Mouse (Mus musculus) gastrocnemius, postnatal 36 days (tissue): Measurements from ENCODE around the gene Myl7. TPM values are rescaled to one million over a fixed set of nuclear protein-coding genes. Genes with fewer than 3 reads are reported as not detected.

Source experiments
- DNase-seq, 2 experiments: peaks; one replicate each; pipeline ENCODE4 v3.0.0; 2022
- intact Hi-C: fragments of 180-260 bp; cut with DNase I; formaldehyde crosslinking; loops from one replicate; pipeline ENCODE4 v1.15.1; 2025
- total RNA-seq, 2 experiments: library from RNA; stranded (reverse); gene quantifications; 2 replicates each; pipeline ENCODE4 v1.2.3; 2021

Gene Myl7
- total RNA-seq, 2 experiments from 2014 or later = not detected

GRCm38 (mm10) chr11:5872707-5873106 lies 25.9 kb downstream of the Myl7 start:
- intact Hi-C loops = no loop called here
- DNase-seq = no peak

DNA sequence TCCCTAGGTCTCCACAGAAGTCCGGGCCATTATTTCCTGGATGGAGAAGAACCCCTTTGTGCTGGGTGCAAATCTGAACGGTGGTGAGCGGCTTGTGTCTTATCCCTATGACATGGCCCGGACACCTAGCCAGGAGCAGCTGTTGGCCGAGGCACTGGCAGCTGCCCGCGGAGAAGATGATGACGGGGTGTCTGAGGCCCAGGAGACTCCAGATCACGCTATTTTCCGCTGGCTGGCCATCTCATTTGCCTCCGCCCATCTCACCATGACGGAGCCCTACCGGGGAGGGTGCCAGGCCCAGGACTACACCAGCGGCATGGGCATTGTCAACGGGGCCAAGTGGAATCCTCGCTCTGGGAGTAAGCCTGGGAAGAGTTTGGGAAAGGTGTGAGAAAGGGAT lies 28.5 kb downstream of the Myl7 start:
- intact Hi-C loops = no loop called here
- DNase-seq = peak in 1 of 2 experiments; percentile 43

- intact Hi-C loops = no loop called here
Measured at GRCm38 (mm10) chr11:5869331-5869730, 29.3 kb downstream of the Myl7 start.

DNA sequence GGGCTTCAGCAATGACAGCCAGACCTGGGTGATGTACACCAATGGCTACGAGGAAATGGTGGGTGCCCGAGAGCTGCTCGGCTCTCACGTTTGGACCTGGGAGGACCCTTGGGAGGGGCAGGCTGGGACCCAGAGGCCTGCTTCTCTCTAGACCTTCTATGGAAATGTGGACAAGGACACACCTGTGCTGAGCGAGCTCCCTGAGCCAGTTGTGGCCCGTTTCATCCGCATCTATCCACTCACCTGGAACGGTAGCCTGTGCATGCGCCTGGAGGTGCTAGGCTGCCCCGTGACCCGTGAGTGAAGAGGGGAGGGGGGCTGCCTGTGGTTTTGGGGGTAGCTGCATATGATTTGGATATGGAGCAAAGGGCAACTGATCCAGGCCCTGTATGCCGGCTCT lies 30.3 kb downstream of the Myl7 start:
- intact Hi-C loops = no loop called here

More at GRCm38 (mm10) chr11:5869331-5869730, 29.3 kb downstream of the Myl7 start:
- no peak for DNase-seq

DNA sequence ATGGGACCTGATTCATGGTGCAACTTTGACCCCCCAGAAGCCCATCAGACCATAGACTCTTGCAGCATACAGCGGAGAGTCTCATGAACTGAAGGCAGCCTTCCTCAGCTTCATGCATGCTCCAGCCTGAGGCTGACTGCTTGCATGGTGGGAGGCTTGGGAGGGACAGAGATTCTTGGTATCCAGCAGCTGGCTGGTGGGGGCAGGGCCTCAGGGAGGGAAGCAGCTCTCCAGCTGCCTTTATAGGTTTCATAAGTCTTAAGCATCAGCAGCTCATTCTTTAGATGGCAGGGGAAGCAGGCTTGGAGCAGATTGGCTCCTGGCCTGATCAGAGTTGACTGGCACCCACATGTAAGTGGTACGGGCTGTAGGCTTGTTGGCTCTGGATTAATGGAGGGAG lies 31.4 kb downstream of the Myl7 start:
- intact Hi-C loops = no loop called here
- DNase-seq = no peak

More for the DNA sequence above, 30.3 kb downstream of the Myl7 start:
- DNase-seq = no peak

DNA sequence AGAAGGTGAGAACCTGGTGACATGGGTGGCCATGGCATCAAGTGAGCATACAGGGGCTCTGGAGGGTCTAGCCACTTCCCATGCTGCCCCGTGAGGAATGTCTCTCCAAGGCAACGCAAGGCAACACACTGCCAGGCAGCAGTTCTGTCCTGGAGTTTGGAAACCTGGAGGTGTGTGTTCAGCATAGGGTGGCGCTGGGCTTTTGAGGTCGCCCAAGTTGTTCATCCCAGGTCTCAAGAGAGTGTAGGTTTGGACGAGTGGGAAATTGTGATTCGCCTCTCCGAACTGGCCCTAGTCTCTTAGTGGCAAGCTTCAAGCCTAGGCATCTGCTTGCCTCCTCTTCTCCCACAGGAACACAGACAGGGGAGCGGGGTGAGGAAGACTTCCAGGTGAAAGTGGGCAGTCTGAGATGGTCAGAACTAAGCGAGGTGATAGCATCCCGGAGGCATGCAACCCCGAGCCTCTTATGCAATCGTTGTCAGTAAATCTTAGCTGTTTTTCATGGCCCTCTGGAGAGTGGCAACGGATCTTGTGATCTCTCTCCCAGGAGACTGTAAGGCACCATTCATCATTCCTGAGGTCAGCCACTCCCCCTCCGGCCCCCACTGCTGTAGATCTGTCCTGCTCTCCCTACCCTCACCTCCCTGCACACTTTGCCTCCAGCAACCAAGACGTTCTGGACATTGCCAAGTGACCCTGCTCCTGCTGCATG lies 36.0 kb downstream of the Myl7 start:
- DNase-seq = peak in 1 of 2 experiments; percentile 37

GRCm38 (mm10) chr11:5861678-5862393 lies 36.7 kb downstream of the Myl7 start, which contains the start of gene Aebp1:
Aebp1 (plus strand) TSS chr11:5861947.
- intact Hi-C loops = no loop called here
- peak in 1 of 2 experiments; percentile 65 for DNase-seq

More for the DNA sequence above, 36.0 kb downstream of the Myl7 start:
- intact Hi-C loops = no loop called here

- intact Hi-C loops = no loop called here
- DNase-seq = no peak
Measured at GRCm38 (mm10) chr11:5860639-5861038, 37.9 kb downstream of the Myl7 start.

- intact Hi-C loops = no loop called here
- DNase-seq = no peak
Measured at GRCm38 (mm10) chr11:5859883-5860550, 38.6 kb downstream of the Myl7 start.

GRCm38 (mm10) chr11:5858723-5859122 lies 39.9 kb downstream of the Myl7 start:
- DNase-seq = no peak
- intact Hi-C loops = no loop called here

DNA sequence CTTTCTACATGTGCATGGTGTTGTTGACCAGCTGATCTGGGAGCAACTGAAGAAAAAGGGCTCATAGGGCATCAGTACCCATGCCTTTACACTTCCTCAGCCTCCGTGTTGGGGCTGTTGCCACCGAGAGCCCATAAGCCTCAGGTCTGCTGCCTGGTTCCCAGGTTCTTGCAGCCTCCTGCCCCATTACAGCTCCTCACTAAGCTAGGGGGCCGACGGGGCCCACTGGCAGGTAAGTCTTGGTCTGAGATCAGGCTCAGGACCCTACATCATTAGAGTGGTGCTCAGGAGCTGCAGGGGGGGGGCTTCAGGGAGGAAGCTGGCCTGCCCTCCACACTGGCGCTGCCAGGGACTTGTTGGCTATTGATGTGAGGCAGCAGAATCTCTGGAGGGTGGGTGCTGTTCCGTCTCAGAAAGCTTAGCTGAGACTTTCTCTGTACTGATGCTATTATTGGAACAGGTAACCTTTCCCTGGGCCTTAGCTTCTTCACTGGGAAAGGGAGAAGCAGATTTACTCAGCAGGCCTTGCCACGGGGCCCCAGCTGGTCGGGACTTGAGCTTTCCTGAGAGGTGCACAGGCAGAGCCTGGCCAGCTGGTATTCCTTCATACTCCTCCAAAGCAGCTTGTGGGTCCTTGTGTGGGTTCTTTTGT lies 42.0 kb downstream of the Myl7 start:
- intact Hi-C loops = no loop called here
- DNase-seq = no peak

DNA sequence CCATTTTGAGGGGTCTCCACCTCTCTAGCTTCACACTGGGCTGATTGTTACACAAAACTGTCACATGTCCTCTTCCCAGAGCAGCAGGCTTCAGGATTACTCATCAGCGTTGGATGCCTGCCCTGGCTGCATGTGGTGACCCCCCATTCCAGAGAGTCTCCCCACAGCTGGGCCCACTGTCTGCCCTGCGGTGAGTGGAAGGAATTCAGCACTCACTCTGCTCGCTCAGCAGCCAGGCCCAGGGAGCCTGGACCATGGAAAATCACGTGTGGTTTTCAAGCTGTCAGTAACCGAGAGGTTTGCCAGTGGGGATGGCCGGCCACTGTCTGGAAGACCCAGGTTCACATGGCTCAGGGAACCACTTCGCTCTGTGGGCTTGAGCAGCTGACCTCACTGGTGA lies 42.7 kb downstream of the Myl7 start:
- DNase-seq = peak; percentile 63 to 68
- intact Hi-C loops = no loop called here

- intact Hi-C loops = no loop called here
- DNase-seq = no peak
Measured at GRCm38 (mm10) chr11:5855481-5855880, 43.1 kb downstream of the Myl7 start.

DNA sequence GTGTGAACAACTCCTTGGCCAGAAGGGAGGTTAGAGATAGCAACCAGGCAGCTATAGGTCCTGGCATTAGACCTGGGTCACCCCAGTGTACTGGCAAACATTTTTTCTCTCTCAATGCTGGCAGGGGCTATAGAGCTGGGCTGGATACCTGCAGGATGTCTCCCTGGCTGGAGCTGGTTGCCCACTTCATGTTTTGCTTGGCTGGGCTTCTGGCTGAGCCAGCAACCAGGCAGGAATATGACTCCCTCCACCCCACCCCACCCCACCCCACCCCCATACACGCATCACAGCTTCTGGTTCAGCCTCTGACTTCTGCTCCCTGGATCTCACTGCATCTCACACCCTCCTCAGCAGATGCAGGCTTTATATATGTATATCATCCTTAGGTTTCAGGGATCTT lies 46.3 kb downstream of the Myl7 start:
- intact Hi-C loops = no loop called here
- peak in 1 of 2 experiments; percentile 41 for DNase-seq

- intact Hi-C loops = no loop called here
- no peak for DNase-seq
Measured at GRCm38 (mm10) chr11:5851021-5851736, 47.4 kb downstream of the Myl7 start.

DNA sequence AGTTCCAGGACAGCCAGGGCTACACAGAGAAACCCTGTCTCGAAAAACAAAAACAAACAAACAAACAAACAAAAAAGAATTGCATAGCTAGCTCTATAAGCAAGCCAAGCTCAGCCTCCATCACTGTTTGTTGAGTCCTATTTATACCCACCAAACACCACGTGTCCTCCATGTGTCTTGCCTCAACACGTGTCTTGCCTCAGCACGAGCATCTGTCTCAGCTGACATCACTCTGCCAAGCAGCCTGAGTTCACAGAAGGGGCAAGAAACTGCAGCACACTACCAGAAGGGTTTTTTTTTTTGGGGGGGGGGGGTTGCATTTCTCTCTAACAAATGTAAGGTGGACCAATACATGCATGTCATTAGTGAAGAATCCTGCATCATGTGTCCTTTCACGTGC lies 48.1 kb downstream of the Myl7 start:
- DNase-seq = no peak

DNA sequence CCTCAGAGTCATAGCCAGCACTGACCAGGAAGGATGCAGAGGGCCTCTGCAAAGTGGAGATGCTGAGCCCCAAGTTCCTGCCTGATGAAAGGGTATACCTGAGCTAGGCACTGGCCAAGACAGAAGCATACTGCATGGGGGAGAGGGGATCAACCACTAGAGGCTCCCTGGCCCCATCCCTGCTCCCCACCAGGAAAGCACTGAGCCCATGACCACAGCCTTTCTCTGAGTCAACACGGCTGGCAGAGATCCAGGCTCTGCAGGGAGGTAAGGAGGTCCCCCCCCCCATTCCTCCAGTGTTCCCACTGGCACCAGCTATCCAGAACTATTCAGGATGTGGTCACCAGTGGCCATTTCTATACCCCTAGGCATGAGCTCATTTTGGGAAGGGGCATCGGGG lies 49.3 kb downstream of the Myl7 start:
- DNase-seq = no peak
- intact Hi-C loops = no loop called here

More for the DNA sequence above, 48.1 kb downstream of the Myl7 start:
- intact Hi-C loops = no loop called here

- intact Hi-C loops = no loop called here
- DNase-seq = peak; percentile 50 to 56
Measured at GRCm38 (mm10) chr11:5848741-5849140, 49.8 kb downstream of the Myl7 start.

DNA sequence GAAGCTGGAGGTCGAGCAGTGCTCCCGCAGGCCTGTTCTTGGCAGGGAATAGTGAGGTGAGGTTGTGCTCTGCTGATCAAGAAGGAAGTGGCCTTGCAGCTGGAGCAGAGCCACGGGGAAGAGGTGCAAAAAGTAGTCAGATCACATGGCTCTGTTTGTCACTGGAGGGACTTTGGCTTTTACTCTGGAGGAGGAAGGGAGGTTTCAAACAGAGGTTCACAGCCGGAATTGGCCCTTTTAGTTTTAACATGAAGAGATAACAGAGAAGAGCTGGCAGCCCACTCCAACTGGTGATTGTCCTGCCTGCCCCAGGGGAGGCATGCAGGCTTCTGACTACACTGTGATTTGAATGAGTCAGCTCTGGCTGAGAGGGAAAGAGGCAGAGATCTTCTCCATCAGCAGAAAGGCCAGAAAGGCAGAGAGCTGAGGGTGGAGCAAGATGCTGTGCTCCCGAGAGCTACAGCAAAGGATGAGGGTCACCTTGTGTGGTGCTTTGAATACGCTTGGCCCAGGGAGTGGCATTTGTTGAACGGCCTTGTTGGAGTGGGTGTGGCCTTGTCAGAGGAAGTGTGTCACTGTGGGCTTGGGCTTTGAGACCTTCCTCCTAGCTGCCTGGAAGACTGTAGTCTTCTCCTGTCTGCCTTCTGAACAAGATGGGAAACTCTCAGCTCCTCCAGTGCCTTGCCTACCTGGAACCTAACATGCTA lies 51.8 kb downstream of the Myl7 start:
- DNase-seq = no peak
- intact Hi-C loops = no loop called here
